Mouse (Mus musculus) ovary, adult 18-20 months (tissue): Measurements from ENCODE around the gene Gc.

Experiments
- DNase-seq: peaks from one replicate; pipeline ENCODE4 v3.0.0; 2022; ENCODE audit warnings: low spot score, mixed read lengths

Gene Gc

DNA sequence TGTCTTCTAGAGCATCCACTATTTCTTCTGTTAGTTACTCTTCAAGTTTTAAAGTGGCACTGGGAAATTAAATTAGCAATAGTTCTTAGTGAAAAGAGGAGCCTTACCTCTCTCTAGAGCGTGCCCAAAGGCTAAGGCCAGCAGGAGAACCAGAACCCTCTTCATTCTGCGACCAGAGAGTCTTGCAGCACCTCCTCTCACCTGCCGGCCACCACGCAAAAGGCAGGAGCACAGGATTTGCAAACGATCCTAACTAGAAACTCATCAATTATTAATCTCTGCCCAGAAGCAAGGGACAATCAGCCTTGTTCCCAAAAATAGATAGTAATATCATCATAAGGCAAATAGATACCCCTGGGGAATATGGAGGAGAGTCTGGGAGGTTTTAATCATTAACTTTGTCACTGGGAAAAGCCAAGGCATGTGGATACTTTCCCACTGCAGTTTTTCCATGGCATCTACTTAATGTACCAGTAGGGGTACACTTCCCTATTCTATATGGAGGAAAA is at the start of gene Gc:
Gc (minus strand) TSS at position 345 of the 509 bp plus-strand sequence.
- DNase-seq, result no peak

DNA sequence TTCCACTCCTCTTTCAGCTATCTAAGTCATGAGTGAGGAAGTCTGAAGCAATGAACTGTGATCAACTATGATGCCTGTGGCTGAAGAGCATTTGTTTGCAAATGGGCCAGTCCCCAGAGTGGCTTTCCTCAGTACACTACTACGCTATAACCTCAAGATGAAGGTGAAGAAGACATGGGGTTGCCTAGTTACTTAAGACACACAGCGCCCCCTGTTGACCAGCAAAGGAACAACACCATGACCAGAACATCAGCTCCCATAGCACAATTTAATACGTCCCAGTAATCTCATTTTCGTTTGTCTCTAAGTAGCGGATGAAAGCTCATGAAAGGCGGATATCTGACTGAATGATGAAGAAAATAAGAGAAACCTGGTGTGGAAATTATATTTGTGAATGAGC is 42.5 kb upstream of the Gc start:
- no peak for DNase-seq

DNA sequence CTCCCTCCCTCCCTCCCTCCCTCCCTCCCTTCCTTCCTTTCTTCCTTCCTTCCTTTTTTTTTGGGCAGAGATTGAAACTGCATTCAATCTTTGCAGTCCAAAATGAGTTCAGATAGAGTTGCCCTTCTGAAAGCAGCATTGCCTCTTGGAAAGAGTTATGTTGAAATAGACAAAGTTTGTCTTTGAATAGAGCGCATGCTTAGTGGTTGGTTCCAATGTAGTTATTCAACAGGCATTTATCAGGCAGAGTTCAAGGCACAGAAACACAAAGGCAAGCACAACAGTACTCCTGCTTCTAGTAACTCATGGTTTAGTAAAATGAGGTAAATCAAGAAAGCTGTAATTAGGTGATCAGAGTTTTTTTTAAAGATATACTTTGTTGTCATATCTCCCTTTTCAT is 34.9 kb upstream of the Gc start:
- no peak for DNase-seq

DNA sequence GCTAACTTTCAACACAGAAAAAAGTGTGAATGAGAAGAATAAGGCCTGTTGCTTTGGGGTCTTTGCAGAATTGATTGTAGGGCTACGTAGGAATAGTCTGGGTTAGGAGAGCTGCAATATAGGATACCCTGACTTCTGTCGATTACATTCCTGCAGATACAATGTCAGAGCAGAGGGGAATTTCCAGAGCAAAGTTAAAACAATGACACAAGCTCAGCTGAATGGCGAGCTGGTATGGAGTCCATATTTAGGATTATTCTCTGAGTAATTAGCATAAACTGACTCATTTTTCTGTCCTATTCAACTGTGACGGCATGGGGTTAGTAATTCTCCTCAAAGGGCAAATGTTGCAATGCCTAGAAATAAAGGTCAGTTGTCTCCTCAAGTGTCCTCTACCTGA is 12.8 kb upstream of the Gc start:
- no peak for DNase-seq

DNA sequence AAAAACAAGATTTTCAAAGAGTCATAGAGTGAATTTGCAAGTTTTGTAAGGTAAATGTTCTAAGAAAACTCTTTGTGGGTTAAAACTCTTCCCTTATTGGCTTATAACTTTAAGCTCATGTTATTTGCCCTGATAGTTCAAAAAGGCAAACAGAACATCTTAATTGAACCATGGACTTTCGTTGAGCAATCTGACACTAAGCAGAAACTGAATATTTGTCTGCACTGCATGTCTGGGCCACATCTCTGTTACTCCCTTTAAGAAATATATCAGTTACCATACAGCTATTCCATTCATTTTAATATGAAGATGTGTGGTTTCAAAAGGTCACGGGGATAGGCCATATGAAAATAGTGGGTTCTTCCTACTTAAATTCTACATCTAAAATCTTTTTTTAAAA is 10.2 kb upstream of the Gc start:
- no peak for DNase-seq

DNA sequence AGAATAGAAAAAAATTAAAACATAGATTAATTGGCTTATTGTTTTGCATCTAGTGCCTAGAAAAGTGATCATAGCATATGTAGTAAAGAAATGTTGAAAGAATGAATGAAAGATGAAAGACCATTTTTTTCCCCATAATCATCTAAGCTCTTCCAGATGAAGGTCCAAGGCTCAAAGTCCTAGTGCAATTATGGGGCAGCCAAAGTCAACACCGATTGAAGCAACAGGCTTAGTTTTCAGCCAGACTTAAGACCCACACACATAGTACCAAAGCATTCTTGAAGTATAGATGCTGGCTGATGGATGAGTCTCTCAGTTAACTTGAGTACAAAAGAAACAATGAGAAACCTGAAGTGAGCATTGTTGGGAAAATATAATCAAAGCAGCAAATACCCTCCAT is 9.3 kb upstream of the Gc start:
- DNase-seq, result no peak

DNA sequence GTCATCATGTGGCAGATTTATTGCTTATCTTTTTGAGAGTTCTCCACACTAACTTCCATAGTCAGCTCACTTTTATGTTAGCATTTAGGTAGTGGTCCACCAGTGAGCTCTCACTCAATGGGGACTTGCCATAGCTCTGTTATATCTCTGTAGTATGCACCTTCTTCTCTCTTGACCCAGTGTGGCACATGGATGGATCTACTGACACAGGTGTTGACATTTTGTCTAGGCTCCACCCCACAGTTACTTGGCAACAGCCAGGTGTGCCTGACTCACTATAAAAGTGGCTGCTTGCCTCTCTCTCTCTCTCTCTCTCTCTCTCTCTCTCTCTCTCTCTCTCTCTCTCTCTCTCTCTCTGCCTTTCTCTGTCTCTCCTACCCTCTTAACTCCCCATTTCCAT is 8.6 kb upstream of the Gc start:
- no peak for DNase-seq

DNA sequence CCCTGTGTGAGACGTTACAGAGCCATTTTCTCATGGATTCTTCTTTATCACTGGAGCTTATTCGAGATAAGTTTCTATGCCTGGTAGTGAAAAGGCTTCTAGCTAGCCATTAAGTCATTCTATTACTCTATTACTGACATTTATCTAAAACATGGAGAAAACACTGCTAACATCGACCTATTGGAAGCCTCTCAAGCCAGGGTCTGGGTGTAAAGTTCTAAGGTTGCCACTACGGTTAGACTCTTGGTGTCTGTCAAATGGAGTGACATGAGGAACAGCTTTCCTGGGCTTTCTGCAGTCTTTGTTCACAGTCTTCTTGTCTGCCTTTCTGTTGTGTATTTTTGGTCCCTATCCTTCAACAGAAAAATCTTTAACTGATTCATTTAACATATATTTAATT is 4.1 kb upstream of the Gc start:
- no peak for DNase-seq

DNA sequence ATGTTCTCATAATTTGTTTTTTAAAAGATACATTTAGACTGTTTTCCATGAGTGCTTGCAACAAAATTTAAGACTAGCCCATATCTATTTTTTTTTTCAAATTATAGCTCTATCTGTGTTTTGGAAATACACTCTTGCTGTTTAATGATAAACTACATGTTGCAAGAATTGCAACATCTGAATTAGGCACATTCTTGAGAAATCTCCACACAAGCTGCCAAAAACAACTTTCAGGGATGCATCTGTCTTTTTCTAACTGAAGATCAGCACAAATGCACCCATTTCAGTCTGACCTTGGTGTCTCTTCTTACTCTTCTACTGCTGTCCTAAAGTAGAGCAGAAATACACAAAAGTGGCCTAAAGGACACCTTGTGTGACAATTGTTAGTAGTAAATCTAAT is 1.9 kb upstream of the Gc start:
- DNase-seq, result no peak

DNA sequence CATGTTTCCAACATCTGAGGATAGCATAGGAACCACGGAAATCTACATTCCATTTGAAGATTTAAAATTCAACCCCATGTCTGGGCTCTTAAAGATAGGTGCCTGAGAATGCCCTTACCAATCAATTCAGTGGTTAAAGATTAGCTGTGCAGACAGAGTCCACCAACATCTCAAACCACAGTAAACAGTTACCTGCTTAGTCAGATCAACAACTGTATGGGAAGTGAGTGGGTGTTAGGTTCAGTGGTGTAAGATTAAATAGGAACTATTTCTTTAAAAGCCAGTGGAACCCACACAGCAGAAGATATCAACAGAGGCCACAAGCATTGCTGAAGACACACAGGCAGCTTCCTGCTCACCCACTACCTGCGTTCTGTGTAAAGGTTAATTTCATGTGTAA is 1.3 kb upstream of the Gc start:
- no peak for DNase-seq

DNA sequence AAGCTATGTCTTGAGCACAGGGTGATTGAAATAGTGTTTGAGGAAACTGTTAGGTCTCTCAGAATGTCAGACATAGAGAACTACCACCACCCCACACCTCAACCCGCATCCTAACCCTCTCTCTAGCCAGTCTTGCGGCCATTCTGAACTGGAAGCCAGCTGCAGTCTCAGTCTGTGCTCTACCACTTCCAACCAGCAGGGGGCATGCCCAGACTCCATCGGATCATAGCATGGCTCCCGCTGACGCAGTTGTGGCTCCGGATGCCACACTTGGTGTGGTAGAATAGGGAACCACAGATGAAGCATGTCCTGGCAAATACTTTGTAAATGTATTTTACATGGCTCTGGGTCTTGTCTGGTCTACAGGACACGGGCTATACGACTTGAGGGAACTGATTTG is 2.2 kb downstream of the Gc start:
- no peak for DNase-seq

DNA sequence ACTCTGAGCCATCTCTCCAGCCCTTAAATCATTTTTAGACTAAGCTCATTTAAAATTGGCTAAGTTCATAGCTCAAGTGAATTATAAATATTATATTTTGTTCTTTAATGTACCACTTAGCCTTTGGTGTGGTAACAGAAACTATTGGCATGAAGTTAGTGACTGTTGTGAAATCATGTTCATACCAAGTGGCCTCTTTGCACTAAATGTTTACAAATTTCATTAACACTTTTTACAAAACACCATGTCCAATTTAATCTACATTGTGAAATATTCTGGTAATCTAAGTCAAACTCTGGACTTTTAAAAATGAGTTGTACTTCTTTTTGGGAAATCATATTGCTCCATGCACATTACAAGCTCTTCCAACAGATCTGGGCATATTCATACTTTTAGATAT is 6.9 kb downstream of the Gc start:
- no peak for DNase-seq

DNA sequence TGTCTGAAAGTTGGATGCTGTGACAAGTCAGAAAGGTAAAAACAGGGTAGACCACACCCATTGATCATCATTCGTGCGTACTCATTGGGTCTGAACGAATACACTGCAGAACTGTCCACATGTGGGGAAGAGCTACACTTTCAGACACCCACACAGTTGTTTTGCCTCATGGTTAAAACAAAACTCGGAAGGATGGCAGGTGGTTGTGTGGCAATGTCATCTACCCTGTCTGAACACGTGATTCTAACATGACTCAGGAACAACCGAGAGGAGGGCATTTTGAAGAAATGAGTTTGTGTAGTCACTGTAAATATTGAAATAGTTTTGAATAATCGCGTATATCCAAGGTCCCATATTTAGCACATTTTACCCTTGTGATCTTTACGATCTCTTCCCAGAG is 8.4 kb downstream of the Gc start:
- no peak for DNase-seq

DNA sequence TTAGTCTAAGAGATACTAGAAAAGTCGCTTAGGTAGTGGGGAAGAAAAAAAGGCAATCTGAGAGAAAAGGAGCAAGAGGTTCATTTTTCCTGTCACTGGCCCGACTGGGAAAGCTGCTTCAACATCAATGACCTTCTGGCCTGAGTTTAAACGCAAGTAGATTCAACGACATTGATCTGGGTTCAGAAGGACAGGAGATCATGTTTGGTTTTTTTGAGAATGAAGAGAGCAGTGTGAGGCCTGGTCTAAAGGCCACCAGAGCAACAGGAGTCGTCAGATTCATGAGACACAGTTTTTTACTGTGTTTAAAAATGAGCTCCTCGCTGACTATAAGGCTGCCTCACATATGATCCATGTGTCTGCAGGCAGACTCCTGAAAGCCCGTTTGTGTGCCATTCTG is 9.7 kb downstream of the Gc start:
- DNase-seq, result no peak

DNA sequence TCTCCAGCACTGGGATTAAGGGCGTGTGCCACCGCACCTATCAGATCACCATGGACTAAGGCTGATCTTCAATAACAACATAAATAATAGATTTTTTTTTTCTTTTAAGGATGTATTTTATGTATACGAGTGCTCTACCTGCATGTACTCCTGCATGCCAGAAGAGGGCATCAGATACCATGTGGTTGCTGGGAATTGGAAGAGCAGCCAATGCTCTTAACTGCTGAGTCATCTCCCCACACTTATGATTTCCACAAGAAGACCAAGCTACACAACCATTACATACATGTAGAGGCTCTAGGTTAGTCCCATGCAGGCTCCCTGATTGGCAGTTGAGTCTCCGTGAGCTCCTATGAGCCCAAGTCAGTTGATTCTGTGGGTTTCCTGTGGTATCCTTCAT is 13.3 kb downstream of the Gc start:
- DNase-seq, result no peak

DNA sequence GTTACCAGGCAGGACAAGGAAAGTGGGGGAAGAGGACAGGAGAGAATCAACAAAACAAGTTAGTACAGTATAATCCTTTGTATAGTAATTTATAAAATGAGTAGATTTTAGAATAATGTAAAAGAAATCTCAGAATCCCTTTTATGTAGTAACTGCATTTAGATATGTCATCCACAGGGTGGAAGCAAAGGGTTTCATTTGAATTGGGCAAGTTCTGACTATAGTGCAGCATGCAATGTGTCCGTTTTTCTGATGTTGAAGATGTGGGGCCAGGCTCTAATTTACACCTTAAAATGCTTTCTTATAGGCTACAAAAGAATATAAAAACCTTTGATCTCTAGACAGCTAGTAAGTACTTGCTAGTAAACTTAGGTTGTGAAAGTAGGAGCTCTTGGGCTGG is 46.2 kb downstream of the Gc start:
- no peak for DNase-seq

DNA sequence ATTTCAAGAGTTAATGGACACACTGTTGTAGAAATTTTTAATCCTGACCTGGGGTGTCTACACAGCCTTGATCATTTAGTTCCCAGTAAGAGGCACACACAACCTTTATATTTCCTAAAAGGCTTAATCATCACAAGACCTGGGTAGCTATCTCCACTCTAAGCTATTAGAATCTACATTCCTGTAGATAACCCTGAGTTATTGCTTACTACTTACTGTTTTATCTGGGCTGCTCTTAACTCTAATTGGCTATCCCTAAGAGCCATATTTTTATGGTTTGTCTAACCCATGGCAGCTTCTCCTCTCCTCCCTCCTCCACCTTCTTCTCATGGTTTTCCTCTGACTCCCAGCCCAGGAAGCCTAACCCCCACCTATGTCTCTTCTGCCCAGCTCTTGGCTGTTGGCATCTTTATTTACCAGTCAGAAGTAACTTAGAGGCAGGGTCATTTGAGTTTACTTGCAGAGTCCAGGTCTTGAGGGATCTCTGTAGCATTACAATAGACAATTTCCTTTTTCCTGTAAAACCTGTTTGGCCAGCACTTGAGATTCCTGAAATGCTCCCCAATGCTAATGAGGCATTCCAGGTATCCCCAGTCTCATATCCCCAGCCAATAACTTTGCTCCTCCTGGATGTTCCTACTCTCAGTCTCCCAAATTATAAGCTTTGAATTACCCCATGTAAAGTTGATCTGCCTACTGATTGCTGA is 50.2 kb downstream of the Gc start:
- no peak for DNase-seq

DNA sequence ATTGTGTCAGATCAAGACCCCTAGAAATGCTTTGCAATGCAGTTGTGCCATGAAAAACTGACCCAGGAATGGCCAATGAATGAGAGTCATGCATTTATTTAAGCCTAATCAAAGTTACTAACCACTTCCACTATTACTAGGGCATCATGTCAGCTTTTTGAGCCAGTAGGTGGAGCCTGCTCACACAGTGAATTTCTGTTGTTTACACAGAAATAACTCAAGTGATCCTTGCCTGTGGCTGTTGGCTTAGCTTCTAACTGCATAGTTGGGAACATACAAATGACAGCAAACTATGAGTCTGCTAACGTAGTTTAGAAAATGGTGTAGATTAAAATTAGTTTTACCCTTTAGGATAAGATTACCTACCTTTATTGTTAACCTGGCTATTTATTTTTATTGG is 52.6 kb downstream of the Gc start:
- no peak for DNase-seq

DNA sequence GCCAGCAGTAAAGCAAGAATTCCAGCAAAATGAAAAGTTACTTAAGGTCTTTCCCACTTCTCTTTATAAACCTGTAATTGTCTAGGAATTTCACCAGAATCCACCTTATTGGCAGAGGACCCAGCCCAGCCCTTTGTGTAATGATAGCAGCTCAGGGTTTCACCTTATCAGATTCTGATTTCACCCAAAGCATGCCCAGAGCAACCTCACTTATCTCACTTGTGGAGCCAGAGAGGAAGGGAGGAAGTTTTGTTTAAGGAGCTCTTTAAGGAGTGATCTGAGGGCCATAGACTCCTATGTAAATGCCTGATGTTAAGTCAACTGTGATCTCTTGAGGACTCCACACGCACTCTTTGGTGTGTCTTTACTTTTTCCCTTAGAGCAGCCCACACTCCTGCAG is 67.3 kb downstream of the Gc start:
- no peak for DNase-seq

DNA sequence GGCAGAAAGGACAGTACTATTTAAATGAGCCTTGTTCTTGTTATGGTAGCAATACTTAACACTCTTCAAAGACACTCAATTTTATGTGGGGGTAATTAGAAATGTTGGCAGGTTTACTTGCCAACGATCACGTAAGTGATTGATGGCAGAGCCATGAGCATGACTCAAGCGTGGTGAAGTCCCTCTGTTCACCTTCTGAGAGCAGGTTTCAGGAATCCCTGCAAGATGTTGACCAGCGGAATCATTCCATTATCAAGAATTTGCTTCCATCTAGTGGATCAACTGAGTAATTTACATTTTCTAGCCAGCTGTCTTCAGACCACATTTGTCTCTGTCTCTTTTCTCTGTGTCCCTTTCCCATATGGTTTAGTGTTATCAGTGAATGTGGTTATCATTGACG is 73.5 kb downstream of the Gc start:
- DNase-seq, result no peak

DNA sequence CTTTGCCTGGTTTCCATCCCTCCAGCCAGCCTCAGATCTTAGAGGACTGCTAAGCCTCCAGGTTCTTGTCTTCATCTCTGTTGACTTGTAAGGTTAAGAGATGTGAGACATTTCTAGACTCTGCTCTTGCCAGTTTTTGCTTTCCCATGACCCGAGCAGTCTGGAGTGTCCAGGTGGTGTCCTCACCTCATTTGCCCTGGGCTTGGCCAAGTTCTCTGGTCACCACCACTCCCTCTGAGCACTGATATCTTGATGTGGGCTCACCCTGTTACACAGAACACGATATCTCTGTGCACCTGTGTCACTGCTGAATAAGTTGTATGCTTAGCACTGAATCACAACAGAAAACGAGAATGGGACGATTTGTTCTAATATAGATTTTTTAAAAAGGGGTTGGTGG is 76.4 kb downstream of the Gc start:
- no peak for DNase-seq

DNA sequence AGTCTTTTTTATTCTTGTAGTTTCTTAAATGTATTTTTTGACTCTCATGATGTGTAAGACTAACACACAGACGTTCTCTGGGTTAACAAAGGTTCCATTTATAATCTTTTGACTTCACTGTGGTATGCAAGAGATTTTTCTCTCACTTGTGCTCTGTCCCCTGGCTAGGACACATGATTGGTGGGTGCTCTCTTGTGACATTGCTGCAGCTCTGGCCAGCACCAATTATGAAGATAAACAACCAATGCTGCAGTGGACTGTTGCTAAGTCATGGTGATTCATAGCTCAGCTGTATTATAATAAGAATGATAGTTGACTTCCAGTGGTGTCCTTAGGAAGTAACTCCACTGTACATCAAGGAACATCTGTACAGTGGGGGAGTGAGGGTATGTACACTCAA is 87.6 kb downstream of the Gc start:
- no peak for DNase-seq

DNA sequence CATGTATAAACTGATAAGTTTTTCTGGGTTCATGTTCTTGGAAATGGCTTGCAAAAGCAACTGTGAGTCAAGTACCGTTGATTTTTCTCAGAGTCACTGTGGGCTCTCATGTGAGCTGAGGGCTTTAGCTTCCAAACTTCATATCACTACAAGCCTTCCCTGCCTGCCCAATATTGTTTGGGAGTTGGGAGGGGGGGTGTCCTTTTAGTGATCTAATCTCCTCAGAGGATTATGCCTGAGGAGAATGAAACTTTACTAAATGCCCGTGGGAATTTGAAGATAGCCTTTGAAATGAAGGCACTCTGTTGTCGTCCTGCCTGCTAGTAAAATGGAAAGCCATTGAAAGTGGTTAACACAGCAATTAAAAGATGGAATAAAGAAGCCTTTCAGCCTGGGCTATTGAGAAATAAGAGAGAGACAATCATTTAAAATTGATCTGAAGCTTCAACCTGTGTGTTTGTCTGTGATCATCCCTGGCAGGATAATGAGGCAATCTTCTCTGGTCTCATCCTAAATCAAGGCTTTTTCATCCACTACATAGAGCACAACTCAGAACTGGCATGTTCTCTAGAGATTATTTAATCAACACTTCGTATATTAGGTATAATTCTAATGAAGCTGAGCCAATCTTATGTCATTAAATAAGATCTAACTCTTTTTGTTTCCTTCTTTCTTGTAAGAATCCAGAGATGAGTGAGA is 89.5 kb downstream of the Gc start:
- no peak for DNase-seq
